ENCODE assay signal across 16 mouse cellular contexts in the genomic region with DNA sequence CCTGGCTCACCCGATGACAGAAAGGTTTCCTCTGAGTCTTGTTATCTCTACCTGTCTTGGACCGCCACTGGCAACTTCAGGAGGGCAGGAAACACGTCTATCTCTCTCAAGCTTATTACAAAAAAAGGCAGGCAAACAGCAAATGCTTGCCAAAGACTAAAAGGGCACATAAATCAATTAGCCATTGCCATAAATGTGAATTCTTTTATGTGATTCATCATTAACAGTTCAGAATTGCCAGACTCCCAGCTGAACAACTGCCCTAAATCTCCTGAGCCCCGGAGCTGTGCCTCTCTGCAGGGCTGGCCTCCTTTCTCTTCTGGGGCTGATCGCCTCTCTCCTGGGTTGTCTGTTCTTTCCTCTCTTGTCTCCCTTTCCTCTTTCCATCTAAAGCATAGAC.
"Had no signal": no experiment of that assay in that cellular context is flagged by ENCODE, and none has a peak within 500 bp of the region (broad histone marks: within the 10 kb centered on the region; RNA-seq: fewer than 3 reads in every experiment).

No protein-coding gene starts in this region.

- H3K27me3 ChIP-seq: kidney, embryonic 15.5 days; liver, embryonic 15.5 days; stomach, embryonic 15.5 days had no signal

- H3K4me2 ChIP-seq: kidney, embryonic 15.5 days; liver, embryonic 11.5 days; liver, embryonic 15.5 days; lung, embryonic 15.5 days; neural tube, embryonic 15.5 days; stomach, embryonic 15.5 days had no signal

- DNase-seq: kidney, adult 18-20 months; kidney, postnatal 25 days; lung, postnatal 14 days; midbrain, embryonic 14.5 days; right cerebral cortex, postnatal 4 days; spleen, adult 18-20 months; thymus, adult 2 months; thymus, postnatal 25 days had no signal

- H3K9me3 ChIP-seq: kidney, embryonic 15.5 days; liver, embryonic 15.5 days; lung, embryonic 15.5 days; neural tube, embryonic 15.5 days; stomach, embryonic 15.5 days had no signal

- H3K9ac ChIP-seq: kidney, embryonic 15.5 days; liver, embryonic 15.5 days; lung, embryonic 15.5 days; neural tube, embryonic 15.5 days; stomach, embryonic 15.5 days had no signal

- H3K36me3 ChIP-seq: kidney, embryonic 15.5 days; liver, embryonic 15.5 days; lung, embryonic 15.5 days; neural tube, embryonic 15.5 days; stomach, embryonic 15.5 days had no signal

- H3K27ac ChIP-seq: kidney, embryonic 15.5 days; liver, embryonic 15.5 days; lung, embryonic 15.5 days; macrophage; neural tube, embryonic 15.5 days; stomach, embryonic 15.5 days had no signal

- H3K4me3 ChIP-seq: kidney, embryonic 15.5 days; liver, embryonic 15.5 days; lung, embryonic 15.5 days; myocyte; neural tube, embryonic 15.5 days; stomach, embryonic 15.5 days had no signal

- H3K4me1 ChIP-seq: liver, embryonic 15.5 days had no signal
